Mouse (Mus musculus) heart, adult 2 months (tissue): ENCODE data around the gene Ada. TPM values are rescaled to one million over a fixed set of nuclear protein-coding genes. Genes with fewer than 3 reads are reported as not detected.

Experiments
- DNase-seq, 2 experiments: peaks; one replicate each; pipeline ENCODE4 v3.0.0; 2021
- H3K27ac ChIP-seq: fragments of 200-600 bp; 2 replicates; pipeline ENCODE4 v1.8.1; 2022
- H3K27me3 ChIP-seq: fragments of 200-500 bp; 2 replicates; pipeline ENCODE4 v1.6.1; 2012; ENCODE audit warnings: mild to moderate bottlenecking, low read length, inconsistent platforms, mixed read lengths; ENCODE audit not compliant: control insufficient read depth, insufficient read depth
- H3K36me3 ChIP-seq: fragments of 200-500 bp; 2 replicates; pipeline ENCODE4 v1.6.1; 2012; ENCODE audit warnings: low read length, inconsistent platforms; ENCODE audit not compliant: control insufficient read depth, insufficient read depth
- H3K4me1 ChIP-seq: fragments of 200-500 bp; 2 replicates; pipeline ENCODE4 v1.6.1; 2011; ENCODE audit warnings: low read length; ENCODE audit not compliant: control insufficient read depth, insufficient read depth
- H3K4me3 ChIP-seq: fragments of 200-600 bp; 2 replicates; pipeline ENCODE4 v1.8.1; 2022
- H3K79me2 ChIP-seq: fragments of 200-500 bp; replicated peaks from 2 replicates; pipeline ENCODE4 v1.6.1; 2012; ENCODE audit warnings: mild to moderate bottlenecking, inconsistent platforms, low read length, moderate library complexity, mixed read lengths; ENCODE audit not compliant: control insufficient read depth, insufficient read depth
- H3K9ac ChIP-seq: fragments of 200-500 bp; 2 replicates; pipeline ENCODE4 v1.6.1; 2012; ENCODE audit warnings: low read depth, mild to moderate bottlenecking, control low read depth, inconsistent platforms, low read length, mixed read lengths
- CTCF ChIP-seq: fragments of 200-600 bp; IDR thresholded peaks from 2 replicates; pipeline ENCODE4 v1.8.1; 2022; ENCODE audit warnings: antibody characterized with exemption, mild to moderate bottlenecking, moderate library complexity
- EP300 ChIP-seq: fragments of 200-500 bp; IDR thresholded peaks from 2 replicates; pipeline ENCODE4 v1.6.1; 2011; ENCODE audit warnings: low read depth, low read length, control low read depth; ENCODE audit not compliant: insufficient read depth
- POLR2A ChIP-seq: fragments of 200-500 bp; IDR thresholded peaks from 2 replicates; pipeline ENCODE4 v1.6.1; 2011; ENCODE audit warnings: mild to moderate bottlenecking, low read depth, low read length, control low read depth; ENCODE audit not compliant: insufficient read depth
- whole genome bisulfite sequencing: fragments of 180-500 bp; shearing (Covaris S2); methylation state at CpG from one replicate; pipeline ENCODE4 v1.1.7; 2018; 5-methylcytosine and 5-hydroxymethylcytosine counted together
- intact Hi-C: fragments of 180-260 bp; cut with DNase I; formaldehyde crosslinking; loops from one replicate; pipeline ENCODE4 v1.15.1; 2025
- polyA plus RNA-seq: library from polyadenylated mRNA; depleted of rRNA; stranded (reverse); fragments of >200 nt; gene quantifications from 2 replicates; pipeline ENCODE4 v1.2.3, GENCODE M21; 2012
- total RNA-seq, 2 experiments: library from RNA; stranded (reverse); gene quantifications; 2 replicates each; pipeline ENCODE4 v1.2.3; 2021

The Ada gene
- total and polyA plus RNA-seq, 3 experiments: 0.61 to 1.0 (median 0.65) TPM

GRCm38 (mm10) chr2:163716853-163717252 lies 33.2 kb downstream of the Ada start:
- Histone ChIP-seq H3K79me2 (no peaks in the 10 kb centered on the region), H3K27ac (peak overlapping the region; percentile 65), H3K9ac (no peak overlapping the region), H3K4me1 (peaks cover 31% of the 10 kb centered on the region), H3K4me3 (no peak overlapping the region), H3K36me3 (peaks cover 11% of the 10 kb centered on the region), H3K27me3 (no peaks in the 10 kb centered on the region)
- no peak for TF ChIP-seq EP300
- 0 out of 2 replicates have a peak, but pooled peaks have one; percentile 2 for TF ChIP-seq POLR2A
- intact Hi-C loops: loop anchor here (1.0 to 5.0 kb wide), 4 partner anchors 24 to 105 kb away; partner anchors contain the start of genes Ccn5 and Pkig
- no peak for DNase-seq
- WGBS: 48% methylated on average over 6 of the region's 6 CpGs

- intact Hi-C loops: loop anchor here (1.0 to 5.0 kb wide), 4 partner anchors 23 to 106 kb away; partner anchors contain the start of genes Ccn5 and Pkig
- DNase-seq: peak in 1 of 2 experiments; percentile 64
- peak overlapping the region; percentile 12; the same call in 1 of the 2 replicates for H3K9ac ChIP-seq
- WGBS: 49% methylated on average over 8 of the region's 8 CpGs
- TF ChIP-seq POLR2A: no peak
- TF ChIP-seq CTCF: no peak
- no peak for TF ChIP-seq EP300
- H3K79me2 ChIP-seq: no peaks in the 10 kb centered on the region
- peaks cover 34% of the 10 kb centered on the region for H3K4me1 ChIP-seq
- H3K4me3 ChIP-seq: no peak overlapping the region
- H3K27ac ChIP-seq: peak overlapping the region; percentile 65
- H3K36me3 ChIP-seq: peaks cover 15% of the 10 kb centered on the region
- no peaks in the 10 kb centered on the region for H3K27me3 ChIP-seq
These were observed 33.6 kb downstream of the Ada start for GRCm38 (mm10) chr2:163716448-163716847.

- 30% methylated on average over 3 of the region's 3 CpGs for WGBS
- peak in 1 of 2 experiments; percentile 45 for DNase-seq
- Histone ChIP-seq H3K4me1 (peaks cover 38% of the 10 kb centered on the region), H3K4me3 (no peak overlapping the region), H3K9ac (no peak overlapping the region), H3K36me3 (peaks cover 27% of the 10 kb centered on the region), H3K27me3 (no peaks in the 10 kb centered on the region), H3K27ac (peak overlapping the region; percentile 85), H3K79me2 (peaks cover 3% of the 10 kb centered on the region; the same call in 1 of the 2 replicates)
- TF ChIP-seq EP300 (0 out of 2 replicates have a peak, but pooled peaks have one; percentile 24), CTCF (no peak)
- intact Hi-C loops: no loop called here
These were observed 36.7 kb downstream of the Ada start for GRCm38 (mm10) chr2:163713340-163713739.

GRCm38 (mm10) chr2:163712874-163713273 lies 37.2 kb downstream of the Ada start:
- Histone ChIP-seq H3K4me1 (peaks cover 40% of the 10 kb centered on the region), H3K4me3 (no peak overlapping the region), H3K36me3 (peaks cover 30% of the 10 kb centered on the region), H3K79me2 (peaks cover 3% of the 10 kb centered on the region; the same call in 1 of the 2 replicates), H3K9ac (peak overlapping the region; percentile 31; the same call in 1 of the 2 replicates), H3K27ac (peak overlapping the region; percentile 85), H3K27me3 (no peaks in the 10 kb centered on the region)
- no peak for TF ChIP-seq POLR2A
- TF ChIP-seq CTCF: no peak
- TF ChIP-seq EP300: no peak
- intact Hi-C loops: no loop called here
- 45% methylated on average over 6 of the region's 6 CpGs for WGBS
- peak in 1 of 2 experiments; percentile 30 for DNase-seq

- Histone ChIP-seq H3K27ac (peak overlapping the region; percentile 85), H3K27me3 (no peaks in the 10 kb centered on the region), H3K9ac (no peak overlapping the region), H3K4me3 (no peak overlapping the region), H3K36me3 (peaks cover 31% of the 10 kb centered on the region), H3K4me1 (peaks cover 40% of the 10 kb centered on the region), H3K79me2 (peaks cover 3% of the 10 kb centered on the region; the same call in 1 of the 2 replicates)
- DNase-seq: peak in 1 of 2 experiments; percentile 36
- no peak for TF ChIP-seq CTCF
- no peak for TF ChIP-seq POLR2A
- TF ChIP-seq EP300: no peak
- intact Hi-C loops: no loop called here
- 32% methylated on average over 7 of the region's 7 CpGs for WGBS
These were observed 37.6 kb downstream of the Ada start for GRCm38 (mm10) chr2:163712473-163712872.

GRCm38 (mm10) chr2:163711368-163711868 lies 38.6 kb downstream of the Ada start:
- 57% methylated on average over 8 of the region's 8 CpGs for WGBS

More at GRCm38 (mm10) chr2:163711368-163711868, 38.6 kb downstream of the Ada start:
- Histone ChIP-seq H3K27me3 (no peaks in the 10 kb centered on the region), H3K9ac (no peak overlapping the region), H3K36me3 (peaks cover 35% of the 10 kb centered on the region), H3K79me2 (peaks cover 3% of the 10 kb centered on the region; the same call in 1 of the 2 replicates), H3K4me3 (no peak overlapping the region; the same call in 1 of the 2 replicates), H3K27ac (peak overlapping the region; percentile 85), H3K4me1 (peaks cover 40% of the 10 kb centered on the region)
- intact Hi-C loops: loop anchor here (1.0 to 2.0 kb wide), 2 partner anchors 19 to 116 kb away; no protein-coding TSS in a partner anchor
- DNase-seq: no peak
- TF ChIP-seq POLR2A (no peak), CTCF (no peak), EP300 (no peak)
